Mouse (Mus musculus) intestine, postnatal 0 days (tissue): Measurements from ENCODE around the gene Nxf7. TPM values are rescaled to one million over a fixed set of nuclear protein-coding genes. Genes with fewer than 3 reads are reported as not detected.
"Not testable (repeated sequence)": the region's sequence is repeated elsewhere in the genome, so short reads cannot be mapped to it uniquely, and the experiment has no call there.

Source experiments
- ATAC-seq: fragments of 200-750 bp; cut with Nextera tagmentation; 2 replicates; pipeline ENCODE4 v1.8.0; 2017; ENCODE audit warnings: mild to moderate bottlenecking, moderate TSS enrichment, moderate library complexity
- H3K27ac ChIP-seq: fragments of 300-500 bp; sonication (generic); 2 replicates; pipeline ENCODE4 v1.5.1; 2014; ENCODE audit warnings: mild to moderate bottlenecking, low read depth, low read length, moderate library complexity
- H3K27me3 ChIP-seq: fragments of 300-500 bp; sonication (generic); replicated peaks from 2 replicates; pipeline ENCODE4 v1.6.1; 2014; ENCODE audit warnings: low read length, mixed read lengths; ENCODE audit not compliant: control insufficient read depth, insufficient read depth
- H3K36me3 ChIP-seq: fragments of 300-500 bp; sonication (generic); 2 replicates; pipeline ENCODE4 v1.6.1; 2014; ENCODE audit warnings: mild to moderate bottlenecking, moderate library complexity; ENCODE audit not compliant: control insufficient read depth, insufficient read depth
- H3K4me1 ChIP-seq: fragments of 300-500 bp; sonication (generic); replicated peaks from 2 replicates; pipeline ENCODE4 v1.6.1; 2014; ENCODE audit warnings: antibody characterized with exemption, low read length, mixed read lengths; ENCODE audit not compliant: control insufficient read depth, insufficient read depth
- H3K4me2 ChIP-seq: fragments of 300-500 bp; sonication (generic); replicated peaks from 2 replicates; pipeline ENCODE4 v1.6.1; 2014; ENCODE audit warnings: low read depth, mild to moderate bottlenecking, moderate library complexity
- H3K4me3 ChIP-seq: fragments of 300-500 bp; sonication (generic); 2 replicates; pipeline ENCODE4 v1.5.1; 2014; ENCODE audit warnings: low read depth, low read length
- H3K9ac ChIP-seq: fragments of 300-500 bp; sonication (generic); 2 replicates; pipeline ENCODE4 v1.6.1; 2014; ENCODE audit warnings: mild to moderate bottlenecking, low read depth, low read length
- H3K9me3 ChIP-seq: fragments of 300-500 bp; sonication (generic); 2 replicates; pipeline ENCODE4 v1.6.1; 2016; ENCODE audit warnings: mixed run types; ENCODE audit not compliant: control insufficient read depth
- CTCF ChIP-seq: sonication (generic); IDR thresholded peaks from 2 replicates; pipeline ENCODE4 v1.5.1; 2016; ENCODE audit warnings: low read depth, mild to moderate bottlenecking, control low read depth, antibody characterized with exemption, moderate library complexity
- WGBS: fragments of 180-500 bp; shearing (Covaris S2); extraction: QIAGEN DNeasy Blood & Tissue Kit; methylation state at CpG from one replicate; pipeline ENCODE4 v1.1.7; 2014; 5-methylcytosine and 5-hydroxymethylcytosine counted together
- polyA plus RNA-seq: library from polyadenylated mRNA; unstranded; fragments of >200 nt; fragmentation: Nextera tagmentation; extraction: Ambion mirVana; gene quantifications from 2 replicates; pipeline ENCODE4 v1.2.1, GENCODE M21; 2015

The Nxf7 gene
- polyA plus RNA-seq, 1 experiment from 2014 or later = 0.90 TPM

- not testable (repeated sequence) for H3K27me3 ChIP-seq, H3K4me2 ChIP-seq, H3K4me1 ChIP-seq, H3K36me3 ChIP-seq, H3K27ac ChIP-seq, H3K9me3 ChIP-seq, H3K4me3 ChIP-seq, H3K9ac ChIP-seq
- ATAC-seq = peak; percentile 43; the same call in 1 of the 2 replicates
- 13% methylated on average over 1 of the region's 2 CpGs for WGBS
- peak; percentile 78 for TF ChIP-seq CTCF
Measured at GRCm38 (mm10) chrX:135569467-135569866, 29.1 kb downstream of the Nxf7 start.

DNA sequence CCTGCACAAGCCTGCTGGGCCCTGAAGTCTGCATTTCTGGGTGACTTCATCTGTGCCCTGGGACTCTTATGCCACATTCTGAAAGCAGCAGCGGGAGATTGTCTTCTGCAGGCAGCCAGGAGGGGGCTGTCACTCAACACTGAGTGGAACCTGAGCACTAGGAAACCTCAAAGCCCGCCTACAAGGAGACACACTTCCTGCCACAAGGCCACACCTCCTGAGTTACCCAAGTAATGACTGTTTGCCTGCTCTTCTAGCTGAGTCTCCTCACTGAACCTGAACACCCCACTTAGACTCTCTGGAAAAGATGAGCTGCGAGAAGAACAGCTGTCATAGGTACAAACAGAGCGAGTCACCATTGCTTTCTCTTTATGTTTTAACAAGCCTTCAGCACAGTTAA is 33.6 kb downstream of the Nxf7 start:
- H3K9ac ChIP-seq, H3K9me3 ChIP-seq, H3K4me2 ChIP-seq, H3K27ac ChIP-seq, H3K4me3 ChIP-seq, ATAC-seq, H3K27me3 ChIP-seq, H3K36me3 ChIP-seq, H3K4me1 ChIP-seq: not testable (repeated sequence)
- WGBS = 62% methylated on average over 4 of the region's 4 CpGs

- 9% methylated on average over 2 of the region's 2 CpGs for WGBS
- ATAC-seq = no peak
- H3K4me3 ChIP-seq = no peak overlapping the region
- H3K4me2 ChIP-seq = no peak overlapping the region
- no peak for TF ChIP-seq CTCF
- no peak overlapping the region for H3K27ac ChIP-seq
- no peaks in the 10 kb centered on the region for H3K4me1 ChIP-seq
- no peak overlapping the region for H3K9ac ChIP-seq
- H3K9me3 ChIP-seq = no peaks in the 10 kb centered on the region
- no peaks in the 10 kb centered on the region for H3K36me3 ChIP-seq
- H3K27me3 ChIP-seq = no peaks in the 10 kb centered on the region
Measured at GRCm38 (mm10) chrX:135562841-135563240, 35.7 kb downstream of the Nxf7 start.

DNA sequence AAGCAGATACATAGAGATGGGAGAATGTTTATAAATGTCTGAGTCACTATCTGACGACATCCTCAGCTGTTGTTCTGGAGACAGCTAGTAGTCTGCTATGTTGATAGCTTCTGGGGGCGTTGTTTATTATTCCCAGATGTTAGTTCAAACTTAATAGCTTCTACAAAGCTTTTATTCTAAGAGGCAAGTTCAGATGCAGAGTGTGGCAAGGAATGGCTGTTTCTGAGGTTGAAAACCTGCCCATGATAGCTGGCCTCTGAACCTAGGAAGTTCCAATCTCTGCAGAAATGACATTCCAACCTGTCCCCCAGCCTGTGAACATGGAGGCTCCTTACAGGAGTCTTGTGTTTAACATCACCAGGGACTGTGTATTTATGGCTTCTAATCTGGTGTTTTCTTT is 36.9 kb downstream of the Nxf7 start:
- H3K9ac ChIP-seq, H3K4me1 ChIP-seq, ATAC-seq, H3K36me3 ChIP-seq, H3K9me3 ChIP-seq, H3K4me3 ChIP-seq, H3K4me2 ChIP-seq, H3K27me3 ChIP-seq, H3K27ac ChIP-seq: not testable (repeated sequence)
- 19% methylated on average over 2 of the region's 2 CpGs for WGBS

DNA sequence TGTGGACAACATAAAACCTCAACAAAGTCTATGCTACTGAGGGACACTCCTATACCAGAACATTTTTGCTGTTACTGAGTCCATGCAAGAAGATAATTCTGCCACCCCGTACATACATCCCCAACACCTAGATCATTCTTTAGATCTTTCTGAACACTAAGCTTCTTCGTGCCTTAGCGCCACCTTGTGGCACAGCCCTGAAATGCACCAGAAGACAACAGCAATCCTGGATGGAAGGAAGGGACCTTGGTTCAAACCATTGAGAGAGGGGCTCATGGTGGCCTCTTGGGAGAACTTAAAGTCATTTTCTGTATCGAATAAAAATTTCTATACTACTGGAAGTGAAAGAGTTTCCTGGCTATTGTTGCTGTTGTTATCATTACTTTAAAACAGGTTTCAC is 37.6 kb downstream of the Nxf7 start:
- not testable (repeated sequence) for H3K27ac ChIP-seq
- TF ChIP-seq CTCF = peak; percentile 50
- 18% methylated on average over 3 of the region's 4 CpGs for WGBS

GRCm38 (mm10) chrX:135559665-135560064 is 38.9 kb downstream of the Nxf7 start:
- not testable (repeated sequence) for H3K9me3 ChIP-seq, H3K4me2 ChIP-seq, H3K9ac ChIP-seq, ATAC-seq, H3K36me3 ChIP-seq, H3K27me3 ChIP-seq, H3K27ac ChIP-seq, H3K4me1 ChIP-seq, H3K4me3 ChIP-seq
- peak; percentile 54 for TF ChIP-seq CTCF
- WGBS = 30% methylated on average over 8 of the region's 8 CpGs

More for the DNA sequence above, 37.6 kb downstream of the Nxf7 start:
- not testable (repeated sequence) for H3K9me3 ChIP-seq, H3K9ac ChIP-seq, H3K4me1 ChIP-seq, H3K36me3 ChIP-seq, ATAC-seq, H3K27me3 ChIP-seq, H3K4me2 ChIP-seq, H3K4me3 ChIP-seq

Other genes starting within 250 kb of the Nxf7 start
- gene Gm5128, start 225.5 kb downstream of the Nxf7 start, polyA plus RNA-seq = not detected in 2 replicates
- gene Gm7903, start 164.9 kb downstream of the Nxf7 start, polyA plus RNA-seq = not detected in 2 replicates
- not detected in 2 replicates for gene AV320801, start 104.2 kb downstream of the Nxf7 start, polyA plus RNA-seq
- gene Prame, start 28.9 kb upstream of the Nxf7 start, polyA plus RNA-seq = not detected in 2 replicates
- gene Tcp11x2, start 95.0 kb upstream of the Nxf7 start, polyA plus RNA-seq = not detected in 2 replicates
- gene Tmsb15a, start 126.5 kb upstream of the Nxf7 start, polyA plus RNA-seq = not detected in 2 replicates
- gene Armcx5, start 144.0 kb upstream of the Nxf7 start, polyA plus RNA-seq = 4.3 and 4.8 TPM in 2 replicates
- 11.0 and 12.5 TPM in 2 replicates for gene Gprasp1, start 144.0 kb upstream of the Nxf7 start, polyA plus RNA-seq
- 9.2 and 10.0 TPM in 2 replicates for gene Bhlhb9, start 198.8 kb upstream of the Nxf7 start, polyA plus RNA-seq
- gene Gprasp2, start 240.3 kb upstream of the Nxf7 start, polyA plus RNA-seq = 4.7 and 5.6 TPM in 2 replicates